Mouse (Mus musculus): ENCODE measurements around the gene Rnf25.

GRCm38 (mm10) chr1:74559061-74559460 is 42.1 kb downstream of the Rnf25 start:
- TF ChIP-seq CTCF (IDR thresholded peaks at IDR 0.05; ENCODE audit: borderline replicate concordance, insufficient read depth, low read depth, low read length) (no peak), POLR2A (IDR thresholded peaks at IDR 0.05; ENCODE audit: borderline replicate concordance, insufficient read depth, low read length) (no peak)
